Mouse (Mus musculus) heart, embryonic 16.5 days (tissue): Measurements from ENCODE around the gene Zc3h12c. TPM values are rescaled to one million over a fixed set of nuclear protein-coding genes. Genes with fewer than 3 reads are reported as not detected.

Experiments
- ATAC-seq: fragments of 200-750 bp; cut with Nextera tagmentation; replicated peaks from 2 replicates; pipeline ENCODE4 v1.8.0; 2017; ENCODE audit warnings: moderate number of reproducible peaks; ENCODE audit not compliant: insufficient read depth, low FRiP score; ENCODE audit errors: extremely low read depth
- H3K27ac ChIP-seq: fragments of 300-500 bp; sonication (generic); 2 replicates; pipeline ENCODE4 v1.5.1; 2014; ENCODE audit warnings: mild to moderate bottlenecking, low read length, control low read depth, moderate library complexity
- H3K27me3 ChIP-seq: fragments of 300-500 bp; sonication (generic); 2 replicates; pipeline ENCODE4 v1.6.1; 2014; ENCODE audit warnings: low read length, mixed read lengths; ENCODE audit not compliant: control insufficient read depth, insufficient read depth
- H3K36me3 ChIP-seq: fragments of 300-500 bp; sonication (generic); 2 replicates; pipeline ENCODE4 v1.6.1; 2014; ENCODE audit not compliant: control insufficient read depth, insufficient read depth
- H3K4me1 ChIP-seq: fragments of 300-500 bp; sonication (generic); 2 replicates; pipeline ENCODE4 v1.6.1; 2014; ENCODE audit warnings: low read length, mixed read lengths; ENCODE audit not compliant: control insufficient read depth, insufficient read depth
- H3K4me2 ChIP-seq: fragments of 300-500 bp; sonication (generic); 2 replicates; pipeline ENCODE4 v1.6.1; 2014; ENCODE audit warnings: low read depth, mild to moderate bottlenecking, control low read depth, low read length
- H3K4me3 ChIP-seq: fragments of 300-500 bp; sonication (generic); 2 replicates; pipeline ENCODE4 v1.5.1; 2014; ENCODE audit warnings: mild to moderate bottlenecking, control low read depth, low read length
- H3K9ac ChIP-seq: fragments of 300-500 bp; sonication (generic); 2 replicates; pipeline ENCODE4 v1.6.1; 2014; ENCODE audit warnings: low read length, control low read depth
- H3K9me3 ChIP-seq: fragments of 300-500 bp; sonication (generic); replicated peaks from 2 replicates; pipeline ENCODE4 v1.6.1; 2016; ENCODE audit warnings: low read length; ENCODE audit not compliant: control insufficient read depth
- WGBS: fragments of 180-500 bp; shearing (Covaris S2); extraction: QIAGEN DNeasy Blood & Tissue Kit; methylation state at CpG from one replicate; pipeline ENCODE4 v1.1.7; 2014; 5-methylcytosine and 5-hydroxymethylcytosine counted together
- polyA plus RNA-seq: library from polyadenylated mRNA; unstranded; fragments of >200 nt; fragmentation: Nextera tagmentation; extraction: Ambion mirVana; gene quantifications from 2 replicates; pipeline ENCODE4 v1.2.1, GENCODE M21; 2015

The Zc3h12c gene
- polyA plus RNA-seq, 1 experiment from 2014 or later, result 1.8 TPM

- Histone ChIP-seq H3K36me3 (no peaks in the 10 kb centered on the region), H3K4me1 (peaks cover 13% of the 10 kb centered on the region), H3K27me3 (no peaks in the 10 kb centered on the region), H3K9ac (no peak overlapping the region), H3K27ac (no peak overlapping the region), H3K9me3 (no peaks in the 10 kb centered on the region), H3K4me2 (no peak overlapping the region), H3K4me3 (no peak overlapping the region)
- no peak for ATAC-seq
- 82% methylated on average over 4 of the region's 4 CpGs for WGBS
Measured at GRCm38 (mm10) chr9:52155417-52155816, 13.0 kb downstream of the Zc3h12c start.

GRCm38 (mm10) chr9:52154253-52154652 lies 14.1 kb downstream of the Zc3h12c start:
- no peak overlapping the region for H3K4me2 ChIP-seq
- H3K4me1 ChIP-seq, result peaks cover 16% of the 10 kb centered on the region
- 63% methylated on average over 7 of the region's 7 CpGs for WGBS

GRCm38 (mm10) chr9:52152076-52152826 lies 16.1 kb downstream of the Zc3h12c start:
- no peak overlapping the region for H3K4me3 ChIP-seq
- H3K9ac ChIP-seq, result no peak overlapping the region
- no peak for ATAC-seq
- no peak overlapping the region for H3K27ac ChIP-seq
- no peaks in the 10 kb centered on the region for H3K27me3 ChIP-seq
- peaks cover 16% of the 10 kb centered on the region for H3K4me1 ChIP-seq
- no peaks in the 10 kb centered on the region for H3K9me3 ChIP-seq
- WGBS, result 77% methylated on average over 6 of the region's 6 CpGs
- no peaks in the 10 kb centered on the region for H3K36me3 ChIP-seq
- no peak overlapping the region for H3K4me2 ChIP-seq

More at GRCm38 (mm10) chr9:52154253-52154652, 14.1 kb downstream of the Zc3h12c start:
- H3K27ac ChIP-seq, result no peak overlapping the region
- H3K4me3 ChIP-seq, result no peak overlapping the region
- no peaks in the 10 kb centered on the region for H3K36me3 ChIP-seq
- no peak overlapping the region for H3K9ac ChIP-seq
- H3K27me3 ChIP-seq, result no peaks in the 10 kb centered on the region
- no peak for ATAC-seq
- H3K9me3 ChIP-seq, result no peaks in the 10 kb centered on the region

- ATAC-seq, result no peak
- Histone ChIP-seq H3K9me3 (no peaks in the 10 kb centered on the region), H3K36me3 (no peaks in the 10 kb centered on the region), H3K27ac (no peak overlapping the region), H3K4me2 (no peak overlapping the region), H3K4me1 (peaks cover 16% of the 10 kb centered on the region), H3K27me3 (no peaks in the 10 kb centered on the region), H3K4me3 (no peak overlapping the region), H3K9ac (no peak overlapping the region)
- 79% methylated on average over 6 of the region's 6 CpGs for WGBS
Measured at GRCm38 (mm10) chr9:52149768-52150167, 18.6 kb downstream of the Zc3h12c start.

GRCm38 (mm10) chr9:52149286-52149685 lies 19.1 kb downstream of the Zc3h12c start:
- H3K4me1 ChIP-seq, result peaks cover 15% of the 10 kb centered on the region
- no peak overlapping the region for H3K9ac ChIP-seq
- no peaks in the 10 kb centered on the region for H3K9me3 ChIP-seq
- H3K36me3 ChIP-seq, result no peaks in the 10 kb centered on the region
- ATAC-seq, result peak; percentile 49; the same call in 1 of the 2 replicates
- no peak overlapping the region for H3K4me3 ChIP-seq
- peak overlapping the region; percentile 2; the same call in 1 of the 2 replicates for H3K4me2 ChIP-seq
- peak overlapping the region; percentile 26; the same call in 1 of the 2 replicates for H3K27ac ChIP-seq
- 30% methylated on average over 4 of the region's 4 CpGs for WGBS
- no peaks in the 10 kb centered on the region for H3K27me3 ChIP-seq

GRCm38 (mm10) chr9:52148831-52149230 lies 19.5 kb downstream of the Zc3h12c start:
- ATAC-seq, result no peak
- Histone ChIP-seq H3K9ac (no peak overlapping the region), H3K4me1 (peaks cover 12% of the 10 kb centered on the region), H3K4me2 (peak overlapping the region; percentile 2; the same call in 1 of the 2 replicates), H3K27ac (peak overlapping the region; percentile 26; the same call in 1 of the 2 replicates), H3K9me3 (no peaks in the 10 kb centered on the region), H3K27me3 (no peaks in the 10 kb centered on the region), H3K36me3 (0 out of 2 replicates have a peak, but pooled peaks cover 3% of the 10 kb centered on the region), H3K4me3 (no peak overlapping the region)
- WGBS, result 67% methylated on average over 4 of the region's 4 CpGs

- H3K4me1 ChIP-seq, result peaks cover 12% of the 10 kb centered on the region
- no peak for ATAC-seq
- H3K9ac ChIP-seq, result no peak overlapping the region
- H3K27me3 ChIP-seq, result no peaks in the 10 kb centered on the region
- 0 out of 2 replicates have a peak overlapping the region, but pooled peaks have one; percentile 0 for H3K4me2 ChIP-seq
- H3K27ac ChIP-seq, result no peak overlapping the region
- H3K36me3 ChIP-seq, result 0 out of 2 replicates have a peak, but pooled peaks cover 4% of the 10 kb centered on the region
- H3K9me3 ChIP-seq, result no peaks in the 10 kb centered on the region
- H3K4me3 ChIP-seq, result no peak overlapping the region
- WGBS, result 63% methylated on average over 3 of the region's 3 CpGs
Measured at GRCm38 (mm10) chr9:52148311-52148710, 20.1 kb downstream of the Zc3h12c start.

GRCm38 (mm10) chr9:52146241-52146640 lies 22.1 kb downstream of the Zc3h12c start:
- no peak overlapping the region for H3K4me3 ChIP-seq
- ATAC-seq, result no peak
- H3K36me3 ChIP-seq, result 0 out of 2 replicates have a peak, but pooled peaks cover 4% of the 10 kb centered on the region
- no peak overlapping the region for H3K4me2 ChIP-seq
- H3K9me3 ChIP-seq, result no peaks in the 10 kb centered on the region
- H3K27ac ChIP-seq, result no peak overlapping the region
- H3K9ac ChIP-seq, result no peak overlapping the region
- 71% methylated on average over 4 of the region's 4 CpGs for WGBS
- H3K27me3 ChIP-seq, result no peaks in the 10 kb centered on the region
- H3K4me1 ChIP-seq, result peaks cover 12% of the 10 kb centered on the region

GRCm38 (mm10) chr9:52132771-52133170 lies 35.6 kb downstream of the Zc3h12c start:
- no peak overlapping the region for H3K27ac ChIP-seq

More at GRCm38 (mm10) chr9:52132771-52133170, 35.6 kb downstream of the Zc3h12c start:
- Histone ChIP-seq H3K36me3 (no peaks in the 10 kb centered on the region), H3K4me1 (peaks cover 4% of the 10 kb centered on the region), H3K27me3 (no peaks in the 10 kb centered on the region), H3K4me3 (no peak overlapping the region), H3K9me3 (no peaks in the 10 kb centered on the region), H3K9ac (no peak overlapping the region), H3K4me2 (no peak overlapping the region)
- WGBS, result 60% methylated on average over 2 of the region's 2 CpGs
- ATAC-seq, result no peak
